Mouse (Mus musculus) urinary bladder, postnatal 25 days (tissue): ENCODE data around the gene Inpp4b.
"Not testable (repeated sequence)": the region's sequence is repeated elsewhere in the genome, so short reads cannot be mapped to it uniquely, and the experiment has no call there.

ENCODE experiments used
- DNase-seq: peaks from one replicate; pipeline ENCODE4 v3.0.0; 2022; ENCODE audit warnings: low spot score

The Inpp4b gene

GRCm38 (mm10) chr8:81779440-81779839 lies 437.1 kb downstream of the Inpp4b start:
- no peak for DNase-seq

- no peak for DNase-seq
Observed at GRCm38 (mm10) chr8:81780166-81780565, 437.8 kb downstream of the Inpp4b start.

GRCm38 (mm10) chr8:81780921-81781675 lies 438.7 kb downstream of the Inpp4b start:
- no peak for DNase-seq

GRCm38 (mm10) chr8:81782781-81783180 lies 440.4 kb downstream of the Inpp4b start:
- no peak for DNase-seq

GRCm38 (mm10) chr8:81784775-81785174 lies 442.4 kb downstream of the Inpp4b start:
- DNase-seq = no peak

- DNase-seq = no peak
Observed at GRCm38 (mm10) chr8:81788498-81788897, 446.1 kb downstream of the Inpp4b start.

GRCm38 (mm10) chr8:81792649-81793048 lies 450.3 kb downstream of the Inpp4b start:
- DNase-seq = no peak

- no peak for DNase-seq
Observed at GRCm38 (mm10) chr8:81798501-81798900, 456.1 kb downstream of the Inpp4b start.

- no peak for DNase-seq
Observed at GRCm38 (mm10) chr8:81800792-81801191, 458.4 kb downstream of the Inpp4b start.

- DNase-seq = peak; percentile 48
Observed at GRCm38 (mm10) chr8:81806797-81807196, 464.4 kb downstream of the Inpp4b start.

- DNase-seq = no peak
Observed at GRCm38 (mm10) chr8:81807578-81807977, 465.2 kb downstream of the Inpp4b start.

- no peak for DNase-seq
Observed at GRCm38 (mm10) chr8:81808406-81808805, 466.1 kb downstream of the Inpp4b start.

- DNase-seq = not testable (repeated sequence)
Observed at GRCm38 (mm10) chr8:81809414-81809813, 467.1 kb downstream of the Inpp4b start.

- no peak for DNase-seq
Observed at GRCm38 (mm10) chr8:81812051-81812751, 469.8 kb downstream of the Inpp4b start.

- DNase-seq = no peak
Observed at GRCm38 (mm10) chr8:81814742-81815141, 472.4 kb downstream of the Inpp4b start.

GRCm38 (mm10) chr8:81815551-81815950 lies 473.2 kb downstream of the Inpp4b start:
- no peak for DNase-seq

- DNase-seq = no peak
Observed at GRCm38 (mm10) chr8:81823121-81823520, 480.8 kb downstream of the Inpp4b start.

GRCm38 (mm10) chr8:81824975-81825374 lies 482.6 kb downstream of the Inpp4b start:
- DNase-seq = no peak

GRCm38 (mm10) chr8:81826406-81826805 lies 484.1 kb downstream of the Inpp4b start:
- DNase-seq = no peak

GRCm38 (mm10) chr8:81827306-81827913 lies 485.1 kb downstream of the Inpp4b start:
- no peak for DNase-seq

GRCm38 (mm10) chr8:81831430-81831829 lies 489.1 kb downstream of the Inpp4b start:
- no peak for DNase-seq

- DNase-seq = no peak
Observed at GRCm38 (mm10) chr8:81833852-81834251, 491.5 kb downstream of the Inpp4b start.

- no peak for DNase-seq
Observed at GRCm38 (mm10) chr8:81840512-81840911, 498.2 kb downstream of the Inpp4b start.
